Mouse (Mus musculus): ENCODE measurements around the gene Casp9.

GRCm38 (mm10) chr4:141755375-141755930 is 38.0 kb upstream of the Casp9 start:
- no peak for TF ChIP-seq EP300 (IDR thresholded peaks at IDR 0.05; ENCODE audit: low read depth)
- no peak for TF ChIP-seq CTCF (IDR thresholded peaks at IDR 0.05; ENCODE audit: low read depth)

Measured in liver, postnatal 0 days (tissue).